Mouse (Mus musculus): ENCODE results near the gene Tex2. TPM values are rescaled to one million over a fixed set of nuclear protein-coding genes. Genes with fewer than 3 reads are reported as not detected.
A peak's percentile ranks its signal among the peaks of the same experiment; 100 is the strongest.

Tex2 gene
- total RNA-seq, 2 experiments from 2014 or later, result 59.2 to 65.5 TPM

DNA sequence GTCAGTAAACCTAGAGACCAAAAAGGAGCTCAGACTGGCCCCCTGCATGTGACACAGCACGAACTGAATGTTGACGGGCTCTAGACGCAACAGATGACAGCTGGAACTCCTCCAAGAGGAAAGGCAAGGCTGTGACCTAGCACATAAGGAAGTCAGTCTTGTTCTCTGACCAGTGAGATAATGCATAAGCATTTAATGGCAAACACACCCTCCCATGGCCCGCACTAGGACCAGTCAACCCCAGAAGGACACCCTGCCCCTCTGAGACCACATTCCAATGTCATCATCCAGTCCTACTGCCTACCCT, 1.1 kb upstream of the Tex2 start:
- intact Hi-C loops (cut with DNase I), result loop anchor here (5.0 kb wide), 1 partner anchor 102 kb away; no protein-coding TSS in a partner anchor
- DNase-seq, result no peak
- no peak overlapping the region for H3K4me3 ChIP-seq
- H3K27ac ChIP-seq, result peak overlapping the region; percentile 93
- TF ChIP-seq CTCF (IDR thresholded peaks at IDR 0.05), result no peak

DNA sequence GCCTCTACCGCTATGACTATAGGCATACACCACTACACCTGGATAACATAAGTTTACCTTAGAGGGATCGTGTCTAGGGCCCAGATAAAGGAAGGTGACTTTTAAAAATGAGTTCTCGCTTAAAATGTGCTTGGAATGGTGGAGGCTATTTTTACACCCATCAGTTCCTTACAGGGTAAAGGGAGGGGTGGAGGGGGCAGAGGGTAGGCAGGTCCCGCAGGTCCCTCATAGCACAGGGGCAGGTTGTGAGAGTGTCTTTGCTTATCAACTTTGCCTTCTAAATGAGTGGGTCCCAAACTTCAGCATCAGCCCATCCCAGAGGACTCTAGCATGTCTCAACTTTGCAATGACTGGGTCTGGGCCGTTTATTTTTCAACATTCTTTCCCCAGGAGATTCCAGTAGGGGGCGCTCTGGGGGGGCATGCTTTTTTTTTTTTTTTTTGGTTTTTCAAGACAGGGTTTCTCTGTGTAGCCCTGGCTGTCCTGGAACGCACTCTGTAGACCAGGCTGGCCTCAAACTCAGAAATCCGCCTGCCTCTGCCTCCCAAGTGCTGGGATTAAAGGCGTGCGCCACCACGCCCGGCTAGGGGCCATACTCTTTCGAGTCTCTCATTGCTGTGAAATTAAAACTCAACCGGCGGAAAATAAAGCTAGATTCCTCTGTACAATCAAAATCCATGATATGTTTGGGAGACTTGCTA, 565 bp upstream of the Tex2 start:
- Histone ChIP-seq H3K4me3 (peak overlapping the region; percentile 93), H3K27ac (peak overlapping the region; percentile 93)
- intact Hi-C loops (cut with DNase I), result loop anchor here (5.0 kb wide), 1 partner anchor 101 kb away; no protein-coding TSS in a partner anchor
- no peak for DNase-seq
- TF ChIP-seq CTCF (IDR thresholded peaks at IDR 0.05), result peak; percentile 48; the same call in 1 of the 2 replicates

DNA sequence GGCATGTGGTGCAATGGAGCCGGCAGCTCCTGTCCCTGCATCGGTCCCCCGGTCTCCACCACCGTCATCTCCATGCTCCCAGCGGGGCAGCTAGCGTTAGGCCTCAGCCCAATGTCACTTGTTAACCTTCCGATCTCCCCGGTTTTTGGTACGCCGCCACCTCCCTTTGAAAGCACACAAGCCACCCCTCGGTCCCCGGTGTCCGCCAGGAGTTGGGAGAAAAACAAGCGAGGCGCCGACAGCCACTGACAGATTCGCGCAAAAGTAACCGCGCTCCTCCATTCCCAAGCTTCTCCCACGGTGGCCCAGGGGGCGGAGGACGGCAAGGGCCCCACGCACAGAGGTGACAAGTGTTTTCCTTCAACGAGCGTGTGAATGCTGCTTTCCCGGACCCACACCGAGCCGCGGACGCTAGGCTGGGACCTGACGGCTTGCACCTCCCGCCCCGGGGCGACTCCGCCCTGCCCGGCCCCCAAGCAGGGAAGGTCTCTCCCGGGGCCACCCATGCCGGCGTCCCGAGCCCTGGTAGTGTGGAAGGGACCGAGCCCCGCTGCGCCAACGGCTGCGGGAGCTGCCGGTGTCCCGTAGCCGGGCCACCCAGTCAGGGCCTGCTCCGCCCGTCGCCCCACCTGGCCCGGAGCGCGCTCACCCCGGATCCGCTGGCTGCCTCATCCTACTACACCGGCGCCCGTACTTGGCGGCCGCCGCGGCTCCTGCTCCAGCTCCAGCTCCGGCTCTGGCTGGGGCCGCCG, 838 bp downstream of the Tex2 start:
- no peak for TF ChIP-seq CTCF (IDR thresholded peaks at IDR 0.05)
- H3K27ac ChIP-seq, result peak overlapping the region; percentile 97
- DNase-seq, result peak; percentile 72
- H3K4me3 ChIP-seq, result peak overlapping the region; percentile 93
- intact Hi-C loops (cut with DNase I), result loop anchor here (5.0 kb wide), 1 partner anchor 100 kb away; no protein-coding TSS in a partner anchor

- no peak for DNase-seq
- no peak for TF ChIP-seq CTCF (IDR thresholded peaks at IDR 0.05)
- no peak overlapping the region for H3K4me3 ChIP-seq
- no peak overlapping the region for H3K27ac ChIP-seq
- intact Hi-C loops (cut with DNase I), result loop anchor here (5.0 kb wide), 1 partner anchor 97 kb away; no protein-coding TSS in a partner anchor
Measured at GRCm38 (mm10) chr11:106609731-106610130, 3.5 kb downstream of the Tex2 start.

DNA sequence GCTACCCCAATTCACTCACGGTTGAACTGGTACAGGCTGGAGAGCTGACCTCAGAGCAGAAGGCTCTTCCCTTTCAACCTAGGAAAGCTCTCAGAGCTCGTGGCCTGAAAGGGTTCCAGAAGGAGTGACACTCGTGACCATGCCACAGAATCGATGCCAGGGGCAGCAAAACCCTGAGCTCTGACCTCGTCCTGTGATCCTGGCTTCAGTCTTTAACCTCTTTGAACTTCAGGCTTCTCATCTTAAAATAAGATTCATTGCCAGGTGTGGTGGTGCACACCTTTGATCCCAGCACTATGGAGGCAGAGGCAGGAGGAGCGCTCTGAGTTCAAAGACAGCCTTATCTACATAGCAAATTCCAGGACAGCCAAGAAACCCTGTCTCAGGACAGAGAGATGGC, 5.9 kb downstream of the Tex2 start:
- intact Hi-C loops (cut with DNase I), result no loop called here

GRCm38 (mm10) chr11:106606042-106606441, 7.2 kb downstream of the Tex2 start:
- peak; percentile 48 for DNase-seq
- Histone ChIP-seq H3K4me3 (no peak overlapping the region), H3K27ac (peak overlapping the region; percentile 53)
- intact Hi-C loops (cut with DNase I), result no loop called here
- no peak for TF ChIP-seq CTCF (IDR thresholded peaks at IDR 0.05)

More for the DNA sequence above, 5.9 kb downstream of the Tex2 start:
- no peak for TF ChIP-seq CTCF (IDR thresholded peaks at IDR 0.05)
- no peak for DNase-seq
- no peak overlapping the region for H3K4me3 ChIP-seq
- no peak overlapping the region for H3K27ac ChIP-seq

DNA sequence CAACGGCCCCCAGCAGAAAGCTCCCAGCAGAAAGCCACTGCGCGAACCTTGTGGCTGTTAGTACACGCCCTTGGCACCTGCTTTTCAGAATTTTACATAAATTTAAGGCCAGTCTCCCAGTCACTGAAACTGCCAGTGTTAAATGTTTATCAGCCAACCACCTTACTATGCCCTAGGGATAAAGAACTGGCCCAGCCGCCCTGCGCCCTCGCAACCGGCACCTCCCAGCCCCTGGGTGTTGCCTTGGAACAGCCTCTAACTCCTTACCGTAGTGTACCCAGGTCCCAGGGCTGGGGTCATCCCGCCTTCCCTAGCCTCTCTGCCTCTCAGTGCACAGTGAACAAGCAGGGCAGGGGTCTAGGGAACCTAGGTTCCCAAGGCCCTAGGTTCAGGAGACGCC, 10.0 kb downstream of the Tex2 start:
- Histone ChIP-seq H3K4me3 (no peak overlapping the region), H3K27ac (peak overlapping the region; percentile 20; the same call in 1 of the 2 replicates)
- intact Hi-C loops (cut with DNase I), result loop anchor here (5.0 kb wide), 1 partner anchor 36 kb away; no protein-coding TSS in a partner anchor
- DNase-seq, result peak; percentile 18
- TF ChIP-seq CTCF (IDR thresholded peaks at IDR 0.05), result no peak

- Histone ChIP-seq H3K4me3 (no peak overlapping the region), H3K27ac (no peak overlapping the region)
- intact Hi-C loops (cut with DNase I), result loop anchor here (5.0 kb wide), 1 partner anchor 33 kb away; no protein-coding TSS in a partner anchor
- no peak for DNase-seq
- no peak for TF ChIP-seq CTCF (IDR thresholded peaks at IDR 0.05)
Measured at GRCm38 (mm10) chr11:106600124-106600523, 13.1 kb downstream of the Tex2 start.

- no peak for TF ChIP-seq CTCF (IDR thresholded peaks at IDR 0.05)
- H3K27ac ChIP-seq, result no peak overlapping the region
- H3K4me3 ChIP-seq, result no peak overlapping the region
- DNase-seq, result peak; percentile 16
- intact Hi-C loops (cut with DNase I), result no loop called here
Measured at GRCm38 (mm10) chr11:106599345-106599744, 13.9 kb downstream of the Tex2 start.

- peak; percentile 66 for DNase-seq
- TF ChIP-seq CTCF (IDR thresholded peaks at IDR 0.05), result no peak
- no peak overlapping the region for H3K4me3 ChIP-seq
- intact Hi-C loops (cut with DNase I), result no loop called here
- H3K27ac ChIP-seq, result peak overlapping the region; percentile 78
Measured at GRCm38 (mm10) chr11:106598339-106598738, 14.9 kb downstream of the Tex2 start.

GRCm38 (mm10) chr11:106597737-106598330, 15.4 kb downstream of the Tex2 start:
- peak; percentile 16 for DNase-seq
- Histone ChIP-seq H3K4me3 (no peak overlapping the region), H3K27ac (peak overlapping the region; percentile 78)
- intact Hi-C loops (cut with DNase I), result no loop called here
- no peak for TF ChIP-seq CTCF (IDR thresholded peaks at IDR 0.05)

DNA sequence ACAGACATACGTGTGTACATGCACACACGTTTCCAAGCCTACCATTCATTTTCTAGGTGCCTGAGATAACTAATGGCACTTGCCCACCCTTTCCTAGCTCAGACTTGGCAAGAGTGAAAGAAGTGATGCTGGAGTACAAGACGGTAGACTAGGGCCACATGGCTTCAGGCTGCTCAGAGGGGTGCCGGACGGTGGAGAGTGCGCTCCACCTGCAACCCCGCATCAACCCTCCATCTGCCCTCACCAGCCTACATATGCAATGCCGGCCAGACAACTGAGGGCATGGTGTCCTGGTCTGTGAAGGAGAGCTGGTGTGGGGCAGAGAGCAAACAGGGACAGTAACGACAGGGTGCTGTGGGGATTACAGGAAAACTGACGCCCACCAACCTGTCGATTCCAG, 22.0 kb downstream of the Tex2 start:
- no peak for TF ChIP-seq CTCF (IDR thresholded peaks at IDR 0.05)
- no peak overlapping the region for H3K27ac ChIP-seq
- no peak for DNase-seq
- H3K4me3 ChIP-seq, result no peak overlapping the region
- intact Hi-C loops (cut with DNase I), result no loop called here

DNA sequence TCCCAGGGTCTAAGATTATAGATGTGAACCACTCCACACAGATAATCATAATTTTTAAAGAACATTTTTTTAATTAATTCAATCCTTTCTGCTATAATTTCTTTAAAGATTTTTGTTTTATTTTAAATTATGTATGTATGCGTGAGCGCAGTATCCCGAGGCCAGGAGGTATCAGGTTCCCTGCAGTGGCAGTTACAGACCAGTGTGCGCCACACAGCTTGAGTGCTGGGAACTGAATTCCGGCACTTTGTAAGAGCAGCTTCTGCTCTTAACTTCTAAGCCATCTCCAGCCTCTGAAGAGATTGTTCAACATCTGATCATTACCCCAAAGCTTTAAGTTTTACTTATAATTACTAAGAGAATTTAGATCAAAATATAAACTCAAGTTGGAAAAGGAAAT, 23.1 kb downstream of the Tex2 start:
- peak overlapping the region; percentile 84 for H3K27ac ChIP-seq
- peak; percentile 5; the same call in 1 of the 2 replicates for TF ChIP-seq CTCF (IDR thresholded peaks at IDR 0.05)
- H3K4me3 ChIP-seq, result no peak overlapping the region
- intact Hi-C loops (cut with DNase I), result no loop called here
- no peak for DNase-seq

Data from gastrocnemius, adult 2 months (tissue).